Mouse (Mus musculus) stomach, postnatal 0 days (tissue): ENCODE results near the gene Igfbp2.

Source experiments
- CTCF ChIP-seq: IDR thresholded peaks from 2 replicates; pipeline ENCODE4 v1.5.1; 2016; ENCODE audit warnings: antibody characterized with exemption, low read depth, mild to moderate bottlenecking, moderate library complexity
- EP300 ChIP-seq: optimal IDR thresholded peaks from 2 replicates; pipeline ENCODE3; 2016; ENCODE audit warnings: antibody characterized with exemption

GRCm38 (mm10) chr1:72806044-72806584 is 18.2 kb upstream of the Igfbp2 start:
- TF ChIP-seq CTCF: no peak
- no peak for TF ChIP-seq EP300
